Mouse (Mus musculus): Measurements from ENCODE around the gene Gemin5. TPM values are rescaled to one million over a fixed set of nuclear protein-coding genes. Genes with fewer than 3 reads are reported as not detected.

Gene Gemin5
- total RNA-seq, 2 experiments from 2014 or later, result 18.6 to 18.7 TPM

GRCm38 (mm10) chr11:58121351-58121750 lies 47.0 kb downstream of the Gemin5 start:
- Histone ChIP-seq H3K27ac (no peak overlapping the region), H3K4me3 (no peak overlapping the region)
- no peak for TF ChIP-seq CTCF (conservative IDR thresholded peaks at IDR 0.05)
- no peak for DNase-seq (ENCODE audit: low spot score in 2 of 2)

- no peak for TF ChIP-seq CTCF (conservative IDR thresholded peaks at IDR 0.05)
- Histone ChIP-seq H3K4me3 (no peak overlapping the region), H3K27ac (no peak overlapping the region)
- no peak for DNase-seq (ENCODE audit: low spot score in 2 of 2)
These were observed 47.7 kb downstream of the Gemin5 start for GRCm38 (mm10) chr11:58120655-58121054.

- Histone ChIP-seq H3K27ac (0 out of 2 replicates have a peak overlapping the region, but pooled peaks have one; percentile 28), H3K4me3 (no peak overlapping the region)
- TF ChIP-seq CTCF (conservative IDR thresholded peaks at IDR 0.05), result no peak
- DNase-seq (ENCODE audit: low spot score in 2 of 2), result no peak
These were observed 51.2 kb downstream of the Gemin5 start for GRCm38 (mm10) chr11:58117044-58117652.

- H3K4me3 ChIP-seq, result no peak overlapping the region
- no peak for DNase-seq (ENCODE audit: low spot score in 2 of 2)
- no peak for TF ChIP-seq CTCF (conservative IDR thresholded peaks at IDR 0.05)
- H3K27ac ChIP-seq, result peak overlapping the region; percentile 28; the same call in 1 of the 2 replicates
These were observed 51.8 kb downstream of the Gemin5 start for GRCm38 (mm10) chr11:58116560-58116959.

- TF ChIP-seq CTCF (conservative IDR thresholded peaks at IDR 0.05), result no peak
- Histone ChIP-seq H3K4me3 (no peak overlapping the region), H3K27ac (no peak overlapping the region)
- DNase-seq (ENCODE audit: low spot score in 2 of 2), result no peak
These were observed 60.5 kb downstream of the Gemin5 start for GRCm38 (mm10) chr11:58107664-58108337.

GRCm38 (mm10) chr11:58107009-58107408 lies 61.3 kb downstream of the Gemin5 start:
- DNase-seq (ENCODE audit: low spot score in 2 of 2), result no peak
- peak; percentile 62 for TF ChIP-seq CTCF (conservative IDR thresholded peaks at IDR 0.05)
- no peak overlapping the region for H3K4me3 ChIP-seq
- H3K27ac ChIP-seq, result no peak overlapping the region

- Histone ChIP-seq H3K4me3 (peak overlapping the region; percentile 72), H3K27ac (peak overlapping the region; percentile 93)
- no peak for DNase-seq (ENCODE audit: low spot score in 2 of 2)
- TF ChIP-seq CTCF (conservative IDR thresholded peaks at IDR 0.05), result no peak
These were observed 64.0 kb downstream of the Gemin5 start for GRCm38 (mm10) chr11:58104351-58104791.

- H3K4me3 ChIP-seq, result peak within 1 kb of the TSS; percentile 72
- H3K27ac ChIP-seq, result peak within 1 kb of the TSS; percentile 93
- DNase-seq (ENCODE audit: low spot score in 2 of 2), result peak; percentile 99
- no peak for TF ChIP-seq CTCF (conservative IDR thresholded peaks at IDR 0.05)
These were observed 64.5 kb downstream of the Gemin5 start, which contains the start of gene Cnot8 for GRCm38 (mm10) chr11:58103697-58104306. Gene Cnot8, plus strand, starts transcription at chr11:58104153.

GRCm38 (mm10) chr11:58103344-58103653 lies 65.0 kb downstream of the Gemin5 start:
- H3K4me3 ChIP-seq, result peak overlapping the region; percentile 72
- DNase-seq (ENCODE audit: low spot score in 2 of 2), result no peak
- TF ChIP-seq CTCF (conservative IDR thresholded peaks at IDR 0.05), result no peak
- H3K27ac ChIP-seq, result peak overlapping the region; percentile 93

- no peak overlapping the region for H3K4me3 ChIP-seq
- no peak for TF ChIP-seq CTCF (conservative IDR thresholded peaks at IDR 0.05)
- H3K27ac ChIP-seq, result no peak overlapping the region
- no peak for DNase-seq (ENCODE audit: low spot score in 2 of 2)
These were observed 65.6 kb downstream of the Gemin5 start for GRCm38 (mm10) chr11:58102581-58103343.

GRCm38 (mm10) chr11:58102146-58102545 lies 66.2 kb downstream of the Gemin5 start:
- Histone ChIP-seq H3K4me3 (no peak overlapping the region), H3K27ac (no peak overlapping the region)
- no peak for DNase-seq (ENCODE audit: low spot score in 2 of 2)
- no peak for TF ChIP-seq CTCF (conservative IDR thresholded peaks at IDR 0.05)

- DNase-seq (ENCODE audit: low spot score in 2 of 2), result no peak
- Histone ChIP-seq H3K27ac (no peak overlapping the region), H3K4me3 (no peak overlapping the region)
- TF ChIP-seq CTCF (conservative IDR thresholded peaks at IDR 0.05), result no peak
These were observed 67.1 kb downstream of the Gemin5 start for GRCm38 (mm10) chr11:58101194-58101720.

GRCm38 (mm10) chr11:58100006-58100405 lies 68.3 kb downstream of the Gemin5 start:
- H3K4me3 ChIP-seq, result no peak overlapping the region
- no peak overlapping the region for H3K27ac ChIP-seq
- no peak for TF ChIP-seq CTCF (conservative IDR thresholded peaks at IDR 0.05)
- DNase-seq (ENCODE audit: low spot score in 2 of 2), result no peak
